Mouse (Mus musculus) adrenal gland, adult 2 months (tissue): Measurements from ENCODE around the gene Trim28. TPM values are rescaled to one million over a fixed set of nuclear protein-coding genes. Genes with fewer than 3 reads are reported as not detected.
"Not testable (repeated sequence)": the region's sequence is repeated elsewhere in the genome, so short reads cannot be mapped to it uniquely, and the experiment has no call there.

Experiments
- DNase-seq: peaks from one replicate; pipeline ENCODE4 v3.0.0; 2021
- polyA plus RNA-seq: library from polyadenylated mRNA; depleted of rRNA; stranded (reverse); fragments of >200 nt; gene quantifications from 2 replicates; pipeline ENCODE4 v1.2.3, GENCODE M21; 2012; rRNA removed
- total RNA-seq, 2 experiments: library from RNA; stranded (reverse); gene quantifications; 2 replicates each; pipeline ENCODE4 v1.2.3; 2021

The Trim28 gene
- total and polyA plus RNA-seq, 3 experiments = 212 to 261 (median 228) TPM

DNA sequence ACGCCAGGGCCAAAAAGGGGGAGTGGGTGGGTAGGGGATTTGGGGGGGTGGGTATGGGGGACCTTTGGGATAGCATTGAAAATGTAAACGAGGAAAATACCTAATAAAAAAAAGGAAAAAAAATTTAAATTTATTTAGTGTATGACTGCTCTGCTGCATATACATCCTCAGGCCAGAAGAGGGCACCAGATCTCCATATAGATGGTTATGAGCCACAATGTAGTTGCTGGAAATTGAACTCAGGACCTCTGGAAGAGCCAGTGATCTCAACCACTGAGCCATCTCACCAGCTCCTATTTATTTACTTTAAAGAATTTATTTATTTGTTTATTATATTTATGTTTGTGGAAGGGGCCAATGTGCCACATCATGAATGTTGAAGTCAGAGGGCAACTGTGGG, 64.5 kb downstream of the Trim28 start:
- not testable (repeated sequence) for DNase-seq

DNA sequence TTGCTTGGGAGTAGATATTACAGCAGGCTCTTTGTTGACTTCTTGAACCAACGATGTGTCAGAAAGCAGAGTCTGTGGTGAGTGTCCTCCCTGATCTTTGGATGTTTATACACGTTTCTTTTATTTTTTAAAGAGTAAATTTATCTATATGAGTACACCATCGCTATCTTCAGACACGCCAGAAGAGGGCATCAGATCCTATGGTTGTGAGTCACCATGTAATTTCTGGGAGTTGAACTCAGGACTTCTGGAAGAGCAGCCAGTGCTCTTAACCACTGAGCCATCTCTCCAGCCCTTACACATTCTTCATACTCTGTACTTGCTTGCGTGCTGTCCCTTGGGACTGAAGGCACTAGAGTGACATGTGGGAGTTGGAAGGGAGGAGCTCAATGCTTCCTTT, 73.4 kb downstream of the Trim28 start:
- DNase-seq = no peak

Other genes starting within 250 kb of the Trim28 start
- 1 to 10 TPM; 3.8 TPM for gene Zscan18, start 195.5 kb upstream of the Trim28 start, total RNA-seq
- 1.4 and 2.3 TPM in 2 replicates for gene Zscan18, start 195.5 kb upstream of the Trim28 start, polyA plus RNA-seq
- gene Zfp329, start 180.3 kb upstream of the Trim28 start, total RNA-seq = 1 to 10 TPM; 9.6 to 9.9 TPM
- 0.28 TPM in 2 replicates for gene Zfp329, start 180.3 kb upstream of the Trim28 start, polyA plus RNA-seq
- 10 to 100 TPM; 19.6 to 24.4 TPM for gene Zfp110, start 164.4 kb upstream of the Trim28 start, total RNA-seq
- gene Zfp110, start 164.4 kb upstream of the Trim28 start, polyA plus RNA-seq = 5.6 and 7.1 TPM in 2 replicates
- 1 to 10 TPM; 2.9 to 3.7 TPM for gene Zfp128, start 117.9 kb upstream of the Trim28 start, total RNA-seq
- 0.28 and 0.43 TPM in 2 replicates for gene Zfp128, start 117.9 kb upstream of the Trim28 start, polyA plus RNA-seq
- gene Zscan22, start 101.3 kb upstream of the Trim28 start, total RNA-seq = 10 to 100 TPM; 12.9 to 13.3 TPM
- gene Zscan22, start 101.3 kb upstream of the Trim28 start, polyA plus RNA-seq = 7.5 and 7.7 TPM in 2 replicates
- gene Rps5, start 76.8 kb upstream of the Trim28 start, total RNA-seq = 100 to 1,000 TPM; 950 to 963 TPM
- 882 and 918 TPM in 2 replicates for gene Rps5, start 76.8 kb upstream of the Trim28 start, polyA plus RNA-seq
- under 1 TPM; 0.12 to 0.28 TPM for gene Rnf225, start 71.7 kb upstream of the Trim28 start, total RNA-seq
- gene Rnf225, start 71.7 kb upstream of the Trim28 start, polyA plus RNA-seq = 0.27 and 0.39 TPM in 2 replicates
- gene Zfp324, start 33.3 kb upstream of the Trim28 start, total RNA-seq = 10 to 100 TPM; 10.0 to 11.1 TPM
- gene Zfp324, start 33.3 kb upstream of the Trim28 start, polyA plus RNA-seq = 9.4 and 9.7 TPM in 2 replicates
- 1 to 10 TPM; 5.2 to 7.0 TPM for gene Zfp446, start 21.3 kb upstream of the Trim28 start, total RNA-seq
- 6.8 and 8.1 TPM in 2 replicates for gene Zfp446, start 21.3 kb upstream of the Trim28 start, polyA plus RNA-seq
- gene Slc27a5, start 922 bp upstream of the Trim28 start, total RNA-seq = 1 to 10 TPM in 1 of 2 experiments, not detected in 1; 1.5 TPM
- gene Slc27a5, start 922 bp upstream of the Trim28 start, polyA plus RNA-seq = 0.38 TPM in 1 of 2 replicates, not detected in the other
- 10 to 100 TPM; 10.7 to 15.5 TPM for gene Zbtb45, start 10.9 kb downstream of the Trim28 start, total RNA-seq
- gene Zbtb45, start 10.9 kb downstream of the Trim28 start, polyA plus RNA-seq = 53.7 and 59.9 TPM in 2 replicates
- gene Chmp2a, start 35.7 kb downstream of the Trim28 start, total RNA-seq = 100 to 1,000 TPM; 212 to 215 TPM
- gene Chmp2a, start 35.7 kb downstream of the Trim28 start, polyA plus RNA-seq = 37.2 and 41.9 TPM in 2 replicates
- gene Ube2m, start 39.2 kb downstream of the Trim28 start, total RNA-seq = 100 to 1,000 TPM; 196 to 219 TPM
- gene Ube2m, start 39.2 kb downstream of the Trim28 start, polyA plus RNA-seq = 98.5 and 122 TPM in 2 replicates
- gene Mzf1, start 55.6 kb downstream of the Trim28 start, total RNA-seq = 1 to 10 TPM; 1.7 to 2.3 TPM
- gene Mzf1, start 55.6 kb downstream of the Trim28 start, polyA plus RNA-seq = 8.0 and 9.6 TPM in 2 replicates
- not detected for gene Vmn1r85, start 96.1 kb downstream of the Trim28 start, total RNA-seq
- gene Vmn1r85, start 96.1 kb downstream of the Trim28 start, polyA plus RNA-seq = not detected in 2 replicates
- not detected for gene Vmn1r86, start 120.8 kb downstream of the Trim28 start, total RNA-seq
- gene Vmn1r86, start 120.8 kb downstream of the Trim28 start, polyA plus RNA-seq = not detected in 2 replicates
- not detected for gene Vmn1r87, start 141.0 kb downstream of the Trim28 start, total RNA-seq
- gene Vmn1r87, start 141.0 kb downstream of the Trim28 start, polyA plus RNA-seq = not detected in 2 replicates
- under 1 TPM; 0.14 to 0.17 TPM for gene Vmn1r88, start 160.5 kb downstream of the Trim28 start, total RNA-seq
- gene Vmn1r88, start 160.5 kb downstream of the Trim28 start, polyA plus RNA-seq = not detected in 2 replicates
- not detected for gene Vmn1r89, start 213.9 kb downstream of the Trim28 start, total RNA-seq
- not detected in 2 replicates for gene Vmn1r89, start 213.9 kb downstream of the Trim28 start, polyA plus RNA-seq